Mouse (Mus musculus) CH12.LX (cell line): ENCODE measurements at regions not wholly inside any gene's neighbourhood (a gene's known extent, or its start where the extent isn't known, plus 50 kb on each side); places are given as distances from the start of the nearest gene placed in this dataset.

Source experiments
- DNase-seq: peaks from one replicate; pipeline ENCODE4 v3.0.0-alpha.2; 2013; ENCODE audit errors: extremely low read depth
- H3K27ac ChIP-seq: 2 replicates; pipeline ENCODE4 v1.5.1; 2012; ENCODE audit warnings: low read depth, mild to moderate bottlenecking, control low read depth, moderate library complexity; ENCODE audit not compliant: insufficient read depth
- H3K27me3 ChIP-seq: replicated peaks from 2 replicates; pipeline ENCODE3; 2012; ENCODE audit warnings: inconsistent platforms
- H3K36me3 ChIP-seq, 2 experiments: replicated peaks in 1 of 2; 2 replicates each; pipeline versions ENCODE3 to v1.6.1; 2012; ENCODE audit warnings: inconsistent platforms in 1 of 2, low read length in 1 of 2, mild to moderate bottlenecking in 1 of 2, mixed read lengths in 1 of 2, moderate library complexity in 1 of 2; ENCODE audit not compliant: control insufficient read depth in 1 of 2, insufficient read depth in 1 of 2
- H3K4me1 ChIP-seq, 2 experiments: 2 replicates each; pipeline ENCODE4 v1.6.1; 2012; ENCODE audit warnings: inconsistent platforms in 1 of 2, moderate library complexity in 1 of 2; ENCODE audit not compliant: insufficient read depth in 2 of 2, control insufficient read depth in 1 of 2
- H3K4me2 ChIP-seq: 2 replicates; pipeline ENCODE4 v1.6.1; 2012; ENCODE audit warnings: low read depth, mild to moderate bottlenecking, control low read depth; ENCODE audit not compliant: poor library complexity, insufficient read depth, severe bottlenecking
- H3K4me3 ChIP-seq, 3 experiments: fragments of 150-350 bp in 1 of 3; sonication (generic) in 1 of 3; replicated peaks in 1 of 3; 2 replicates each; pipeline versions ENCODE3 to v1.5.1; 2011 to 2012; ENCODE audit warnings: low read depth in 2 of 3, low read length in 2 of 3, mild to moderate bottlenecking in 2 of 3, moderate library complexity in 2 of 3, control low read depth in 1 of 3, improper control_type of control experiment in 1 of 3, inconsistent platforms in 1 of 3, mixed read lengths in 1 of 3; ENCODE audit not compliant: poor library complexity in 1 of 3
- H3K79me2 ChIP-seq: replicated peaks from 2 replicates; pipeline ENCODE4 v1.6.1; 2012; ENCODE audit warnings: mild to moderate bottlenecking, moderate library complexity; ENCODE audit not compliant: control insufficient read depth, poor library complexity, insufficient read depth, severe bottlenecking; ENCODE audit errors: extremely low read depth
- H3K9ac ChIP-seq: 2 replicates; pipeline ENCODE4 v1.6.1; 2012; ENCODE audit warnings: low read depth, mild to moderate bottlenecking, control low read depth, moderate library complexity; ENCODE audit not compliant: insufficient read depth
- H3K9me3 ChIP-seq: replicated peaks from 2 replicates; pipeline ENCODE3; 2012; ENCODE audit warnings: low read length, inconsistent platforms, mixed read lengths
- CHD1 ChIP-seq: IDR thresholded peaks from 2 replicates; pipeline ENCODE4 v1.6.1; 2012; ENCODE audit warnings: low read depth, low read length, improper control_type of control experiment, inconsistent platforms
- CHD2 ChIP-seq: IDR thresholded peaks from 2 replicates; pipeline ENCODE4 v1.6.1; 2011; ENCODE audit warnings: low read length, improper control_type of control experiment
- E2F4 ChIP-seq: IDR thresholded peaks from 2 replicates; pipeline ENCODE4 v1.6.1; 2011; ENCODE audit warnings: low read depth, low read length, improper control_type of control experiment; ENCODE audit not compliant: insufficient replicate concordance
- EP300 ChIP-seq: IDR thresholded peaks from 2 replicates; pipeline ENCODE4 v1.6.1; 2011; ENCODE audit warnings: low read length, improper control_type of control experiment
- ETS1 ChIP-seq: conservative IDR thresholded peaks from 2 replicates; pipeline ENCODE4 v1.6.1; 2012; ENCODE audit warnings: low read depth, mild to moderate bottlenecking, inconsistent platforms, low read length, improper control_type of control experiment, moderate library complexity
- GABPA ChIP-seq: IDR thresholded peaks from 2 replicates; pipeline ENCODE4 v1.6.1; 2012; ENCODE audit warnings: low read depth, low read length, improper control_type of control experiment, inconsistent platforms; ENCODE audit not compliant: insufficient replicate concordance
- HCFC1 ChIP-seq: IDR thresholded peaks from 2 replicates; pipeline ENCODE4 v1.6.1; 2012; ENCODE audit warnings: low read depth, mild to moderate bottlenecking, inconsistent platforms, low read length, improper control_type of control experiment
- IRF4 ChIP-seq: IDR thresholded peaks from 2 replicates; pipeline ENCODE4 v1.6.1; 2014; ENCODE audit warnings: low read depth, mild to moderate bottlenecking, inconsistent platforms, low read length, improper control_type of control experiment
- JUND ChIP-seq: conservative IDR thresholded peaks from 2 replicates; pipeline ENCODE4 v1.6.1; 2011; ENCODE audit warnings: low read depth, low read length, improper control_type of control experiment
- MAZ ChIP-seq: IDR thresholded peaks from 2 replicates; pipeline ENCODE4 v1.6.1; 2012; ENCODE audit warnings: low read depth, mild to moderate bottlenecking, inconsistent platforms, low read length, improper control_type of control experiment, moderate library complexity
- MEF2A ChIP-seq: IDR thresholded peaks from 2 replicates; pipeline ENCODE4 v1.6.1; 2014; ENCODE audit warnings: low read depth, mild to moderate bottlenecking, inconsistent platforms, low read length, improper control_type of control experiment, borderline replicate concordance
- MYC ChIP-seq: IDR thresholded peaks from 2 replicates; pipeline ENCODE4 v1.6.1; 2011; ENCODE audit warnings: low read depth, mild to moderate bottlenecking, improper control_type of control experiment, low read length
- NELFE ChIP-seq: IDR thresholded peaks from 2 replicates; pipeline ENCODE4 v1.6.1; 2011; ENCODE audit warnings: low read depth, low read length, improper control_type of control experiment
- NRF1 ChIP-seq: IDR thresholded peaks from 2 replicates; pipeline ENCODE4 v1.6.1; 2014; ENCODE audit warnings: low read depth, mild to moderate bottlenecking, inconsistent platforms, low read length, improper control_type of control experiment, moderate library complexity
- PAX5 ChIP-seq: IDR thresholded peaks from 2 replicates; pipeline ENCODE4 v1.6.1; 2012; ENCODE audit warnings: low read length, inconsistent platforms, mixed read lengths
- POLR2A ChIP-seq: IDR thresholded peaks from 2 replicates; pipeline ENCODE4 v1.6.1; 2011; ENCODE audit warnings: low read depth, mild to moderate bottlenecking, improper control_type of control experiment, low read length
- POLR2AphosphoS2 ChIP-seq: IDR thresholded peaks from 2 replicates; pipeline ENCODE4 v1.6.1; 2011; ENCODE audit warnings: low read depth, low read length, improper control_type of control experiment
- RCOR1 ChIP-seq: conservative IDR thresholded peaks from 2 replicates; pipeline ENCODE4 v1.6.1; 2012; ENCODE audit warnings: low read depth, mild to moderate bottlenecking, inconsistent platforms, low read length, improper control_type of control experiment
- SIN3A ChIP-seq: IDR thresholded peaks from 2 replicates; pipeline ENCODE4 v1.6.1; 2012; ENCODE audit warnings: low read length, improper control_type of control experiment, inconsistent platforms
- UBTF ChIP-seq: IDR thresholded peaks from 2 replicates; pipeline ENCODE4 v1.6.1; 2012; ENCODE audit warnings: low read depth, mild to moderate bottlenecking, inconsistent platforms, low read length, improper control_type of control experiment, moderate library complexity
- USF1 ChIP-seq: IDR thresholded peaks from 2 replicates; pipeline ENCODE4 v1.6.1; 2014; ENCODE audit warnings: low read depth, mild to moderate bottlenecking, inconsistent platforms, low read length, improper control_type of control experiment
- ZC3H11A ChIP-seq: IDR thresholded peaks from 2 replicates; pipeline ENCODE4 v1.6.1; 2012; ENCODE audit warnings: low read depth, mild to moderate bottlenecking, inconsistent platforms, low read length, improper control_type of control experiment
- ZNF384 ChIP-seq: IDR thresholded peaks from 2 replicates; pipeline ENCODE4 v1.6.1; 2012; ENCODE audit warnings: low read depth, low read length, improper control_type of control experiment, inconsistent platforms
- dilution Hi-C: fragments of 300-500 bp; cut with MboI; formaldehyde crosslinking; loops from 2 replicates; pipeline ENCODE4 v1.14.3; 2020; ENCODE audit warnings: low sequenced_read_pairs; ENCODE audit not compliant: extremely low pct_unique_long_range_greater_than_20kb, extremely low pct_ligation_motif_present
- in situ Hi-C: fragments of 300-500 bp; cut with MboI; formaldehyde crosslinking; loops from 3 replicates; pipeline ENCODE4 v1.14.3; 2019; ENCODE audit warnings: low sequenced_read_pairs, low pct_ligation_motif_present, low pct_unique_long_range_greater_than_20kb, mixed read lengths

DNA sequence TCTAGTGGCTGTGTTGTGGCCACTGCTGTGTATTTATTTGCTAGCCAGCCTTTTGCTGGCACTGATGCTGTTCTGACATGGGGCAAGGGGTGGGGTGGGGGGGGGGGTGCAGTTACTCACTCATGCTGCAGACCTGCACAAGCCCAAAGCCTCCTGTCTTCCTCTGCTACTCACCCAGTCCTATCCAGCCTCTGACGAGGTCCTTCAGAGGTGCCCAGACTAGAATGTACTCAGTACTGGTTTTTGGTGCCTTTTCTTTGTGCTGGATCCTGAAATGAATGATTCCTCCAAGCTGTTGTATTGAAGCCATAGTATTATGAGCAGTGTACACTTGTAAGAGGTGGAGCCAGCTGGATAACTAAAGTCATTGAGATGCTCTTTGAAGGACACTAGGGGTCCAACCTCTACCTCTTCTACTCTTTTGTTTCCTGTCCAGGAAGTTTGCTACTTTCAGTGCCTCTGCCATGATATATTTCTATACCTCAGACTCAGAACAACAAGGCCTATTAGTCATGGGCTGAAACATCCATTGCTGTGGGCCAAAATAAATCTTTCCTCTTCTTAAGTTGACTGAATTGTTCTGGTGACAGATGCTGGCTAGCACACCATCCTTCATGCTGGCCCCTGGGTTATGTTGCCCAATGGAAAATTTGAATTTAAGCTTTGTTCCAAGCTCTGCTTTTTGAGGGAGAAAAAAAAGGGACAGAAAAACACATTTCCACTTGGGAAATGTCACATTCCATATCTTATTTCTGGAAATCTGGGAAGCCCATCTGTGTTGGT is 128.1 kb upstream of the Gas1 start:
- DNase-seq, result no peak
- Histone ChIP-seq H3K4me3 (no peak overlapping the region), H3K9me3 (peaks cover 85% of the 10 kb centered on the region), H3K36me3 (no peaks in the 10 kb centered on the region), H3K79me2 (no peaks in the 10 kb centered on the region), H3K4me1 (no peaks in the 10 kb centered on the region), H3K27me3 (no peaks in the 10 kb centered on the region), H3K27ac (no peak overlapping the region), H3K9ac (no peak overlapping the region), H3K4me2 (no peak overlapping the region)
- TF ChIP-seq USF1 (no peak), PAX5 (no peak), NELFE (no peak), ETS1 (no peak), POLR2AphosphoS2 (no peak), IRF4 (no peak), CHD2 (no peak), ZC3H11A (no peak), NRF1 (no peak), RCOR1 (no peak), CHD1 (no peak), UBTF (no peak), GABPA (no peak), MAZ (no peak), HCFC1 (no peak), POLR2A (no peak), ZNF384 (no peak), EP300 (no peak)
- dilution Hi-C loops (no loop called here), in situ Hi-C loops (no loop called here)

- in situ Hi-C loops, result no loop called here
- no peak overlapping the region for H3K27ac ChIP-seq
- H3K9me3 ChIP-seq, result peaks cover 84% of the 10 kb centered on the region
- H3K79me2 ChIP-seq, result no peaks in the 10 kb centered on the region
- TF ChIP-seq JUND (no peak), MYC (no peak), PAX5 (no peak), MEF2A (no peak), IRF4 (no peak), E2F4 (no peak), CHD2 (no peak), SIN3A (no peak), MAZ (no peak), POLR2A (no peak)
- TF ChIP-seq, all 38 proteins: peak for 0
- no peaks in the 10 kb centered on the region for H3K36me3 ChIP-seq
- H3K4me1 ChIP-seq, result no peaks in the 10 kb centered on the region
- dilution Hi-C loops, result no loop called here
- no peak for DNase-seq
- no peaks in the 10 kb centered on the region for H3K27me3 ChIP-seq
- no peak overlapping the region for H3K4me3 ChIP-seq
- no peak overlapping the region for H3K9ac ChIP-seq
- H3K4me2 ChIP-seq, result no peak overlapping the region
Observed at GRCm38 (mm10) chr13:60308062-60308801, 131.1 kb upstream of the Gas1 start.
